Mouse (Mus musculus) heart, postnatal 10 days (tissue): ENCODE results near the gene Bdh1. TPM values are rescaled to one million over a fixed set of nuclear protein-coding genes. Genes with fewer than 3 reads are reported as not detected.
"Not testable (repeated sequence)": the region's sequence is repeated elsewhere in the genome, so short reads cannot be mapped to it uniquely, and the experiment has no call there.

Experiments used
- DNase-seq, 2 experiments: peaks; one replicate each; pipeline ENCODE4 v3.0.0; 2021
- intact Hi-C: fragments of 180-260 bp; cut with DNase I; formaldehyde crosslinking; loops from one replicate; pipeline ENCODE4 v1.15.1; 2025
- total RNA-seq, 2 experiments: library from RNA; stranded (reverse); gene quantifications; 2 replicates each; pipeline ENCODE4 v1.2.3; 2021

Gene Bdh1
- total RNA-seq, result under 1 TPM; 0.77 TPM

DNA sequence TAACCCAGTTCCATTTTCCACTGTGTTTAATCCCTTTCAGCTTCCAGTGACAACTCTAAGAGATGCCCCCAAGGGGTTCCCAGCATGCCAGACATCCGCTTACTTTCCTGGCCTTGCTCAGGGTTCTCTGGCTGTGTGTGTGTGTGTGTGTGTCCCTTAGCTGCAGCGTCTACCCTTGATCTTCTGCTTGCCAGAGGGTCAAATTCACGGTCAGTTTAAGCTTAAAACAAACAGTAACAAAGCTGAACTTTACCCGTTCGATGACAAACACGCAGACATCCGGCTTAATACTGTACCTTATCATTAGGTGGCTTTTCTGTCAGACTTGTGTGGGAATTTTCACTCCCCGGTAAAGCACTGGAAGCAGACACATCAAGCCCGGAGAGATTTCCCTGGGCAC lies at the start of gene Bdh1:
TSS of gene Bdh1 (plus strand) at position 281 of the 400 bp plus-strand sequence.
- intact Hi-C loops, result no loop called here
- DNase-seq, result no peak

DNA sequence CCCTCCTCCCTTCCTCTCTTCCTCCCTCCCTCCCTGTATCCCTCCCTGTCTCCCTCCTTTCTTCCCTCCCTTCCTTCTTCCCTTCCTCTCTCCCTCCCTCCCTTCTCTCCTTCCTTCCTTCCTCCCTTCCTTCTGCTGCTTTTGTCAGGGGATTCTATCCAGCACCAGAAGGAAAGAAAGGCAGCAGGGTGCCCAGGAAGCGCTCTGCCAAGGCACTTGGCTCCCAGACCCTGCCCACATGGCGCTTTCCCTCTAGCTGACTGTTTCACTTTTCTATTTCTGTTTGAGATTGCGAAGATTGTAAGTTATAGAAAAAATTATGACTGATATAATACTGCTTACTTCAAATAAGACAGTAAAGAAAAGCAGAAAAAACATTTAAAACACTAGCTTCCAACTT lies 49.8 kb upstream of the Bdh1 start:
- intact Hi-C loops, DNase-seq: not testable (repeated sequence)

GRCm38 (mm10) chr16:31375877-31376582 lies 46.0 kb upstream of the Bdh1 start:
- DNase-seq, intact Hi-C loops: not testable (repeated sequence)

- intact Hi-C loops, DNase-seq: not testable (repeated sequence)
These were observed 33.8 kb upstream of the Bdh1 start for GRCm38 (mm10) chr16:31388269-31388668.

DNA sequence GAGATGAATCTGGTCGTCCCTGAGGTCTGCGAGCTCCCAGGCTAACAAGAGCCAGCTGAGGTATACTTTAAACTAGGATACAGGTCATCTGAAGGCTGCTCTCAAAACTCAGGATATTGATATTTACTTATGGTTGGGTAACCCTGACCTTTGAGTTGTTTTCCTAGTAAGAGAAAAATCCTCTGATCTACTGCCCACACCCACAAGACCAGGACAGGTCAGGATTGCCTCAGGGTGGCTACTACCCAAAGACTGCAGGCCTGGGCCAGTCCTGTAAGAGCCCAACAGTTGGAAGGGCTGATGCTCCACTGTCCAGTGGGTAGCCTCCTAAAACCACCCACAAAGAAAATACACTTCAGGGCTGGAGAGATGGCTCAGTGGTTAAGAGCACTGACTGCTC lies 22.8 kb upstream of the Bdh1 start:
- intact Hi-C loops, result no loop called here
- DNase-seq, result no peak

GRCm38 (mm10) chr16:31400908-31401692 lies 21.0 kb upstream of the Bdh1 start:
- DNase-seq, result no peak

GRCm38 (mm10) chr16:31402096-31402495 lies 20.0 kb upstream of the Bdh1 start:
- intact Hi-C loops, result no loop called here
- no peak for DNase-seq

More at GRCm38 (mm10) chr16:31400908-31401692, 21.0 kb upstream of the Bdh1 start:
- intact Hi-C loops, result no loop called here

DNA sequence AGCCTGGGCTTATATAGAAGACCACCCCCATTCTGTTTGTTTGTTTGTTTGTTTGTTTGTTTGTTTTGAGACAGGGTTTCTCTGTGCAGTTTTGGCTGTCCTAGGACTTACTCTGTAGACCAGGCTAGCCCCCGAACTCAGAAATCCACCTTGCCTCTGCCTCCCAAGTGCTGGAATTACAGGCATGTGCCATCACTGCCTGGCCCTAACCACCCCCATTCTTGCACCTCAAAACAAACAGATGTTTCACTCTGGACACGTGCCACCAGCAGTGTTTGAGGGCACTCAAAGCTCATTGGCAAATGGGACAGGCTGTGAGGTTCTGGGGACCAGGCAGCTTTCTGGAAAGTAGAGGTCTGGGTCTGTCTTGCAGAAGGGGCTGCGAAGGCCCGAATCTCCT lies 18.1 kb upstream of the Bdh1 start:
- DNase-seq, result no peak
- intact Hi-C loops, result no loop called here

DNA sequence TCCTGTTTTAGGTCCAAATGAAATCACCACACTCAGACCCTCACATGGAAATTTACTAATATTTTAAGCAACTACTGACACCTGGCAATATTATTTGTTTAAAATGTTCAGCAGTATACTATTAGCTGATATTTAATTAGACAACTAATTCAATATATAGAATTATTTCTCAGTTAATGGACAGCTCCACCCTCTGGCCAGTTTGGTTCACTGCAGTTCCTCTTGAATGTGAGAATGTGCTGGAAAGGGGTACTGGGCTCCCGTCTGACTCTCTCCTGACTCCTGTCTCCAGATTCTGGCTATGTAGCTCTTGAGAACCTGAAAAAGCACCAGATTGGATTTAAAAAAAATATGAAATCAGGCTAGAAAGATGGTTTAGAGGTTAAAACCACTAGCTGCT lies 17.0 kb upstream of the Bdh1 start:
- intact Hi-C loops, result no loop called here
- DNase-seq, result no peak

DNA sequence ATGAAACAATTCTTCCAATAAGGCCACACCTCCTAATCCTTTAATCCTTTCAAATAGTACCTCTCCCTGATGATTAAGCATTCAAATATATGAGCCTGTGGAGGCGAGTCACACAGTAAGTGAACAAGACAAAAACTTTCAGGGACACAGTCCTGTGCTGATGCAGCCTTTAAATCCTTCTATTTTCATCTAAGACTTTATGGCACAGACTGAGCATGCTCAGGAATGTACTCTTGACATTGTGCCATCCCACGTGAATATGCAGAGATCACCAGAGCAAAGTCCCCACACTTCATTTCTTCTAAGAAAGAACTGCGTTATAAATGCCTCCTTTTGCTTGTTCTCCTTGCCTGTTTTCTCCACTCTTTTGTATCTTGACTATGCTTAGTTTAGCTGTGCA lies 14.2 kb upstream of the Bdh1 start:
- DNase-seq, result no peak
- intact Hi-C loops, result no loop called here

DNA sequence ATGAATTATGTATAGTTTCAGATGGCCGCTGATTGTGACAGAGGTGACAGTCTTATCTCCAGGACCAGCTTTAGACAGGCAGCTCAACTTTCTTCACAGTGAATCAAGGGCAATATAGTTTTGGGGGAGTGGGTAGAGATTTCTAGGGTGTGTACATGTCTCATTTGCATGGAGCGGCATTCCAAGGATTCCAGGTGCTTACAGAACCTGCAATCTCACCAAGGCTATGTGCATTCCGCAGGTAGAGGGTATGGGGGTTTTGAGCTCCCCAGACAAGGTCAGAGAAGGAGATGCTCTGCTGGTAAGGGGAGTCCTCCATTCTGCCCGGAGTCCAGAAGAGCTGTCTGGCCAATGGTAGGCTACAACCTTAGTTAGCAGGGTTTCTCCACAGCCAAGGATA lies 11.1 kb upstream of the Bdh1 start:
- DNase-seq, result no peak
- intact Hi-C loops, result no loop called here

DNA sequence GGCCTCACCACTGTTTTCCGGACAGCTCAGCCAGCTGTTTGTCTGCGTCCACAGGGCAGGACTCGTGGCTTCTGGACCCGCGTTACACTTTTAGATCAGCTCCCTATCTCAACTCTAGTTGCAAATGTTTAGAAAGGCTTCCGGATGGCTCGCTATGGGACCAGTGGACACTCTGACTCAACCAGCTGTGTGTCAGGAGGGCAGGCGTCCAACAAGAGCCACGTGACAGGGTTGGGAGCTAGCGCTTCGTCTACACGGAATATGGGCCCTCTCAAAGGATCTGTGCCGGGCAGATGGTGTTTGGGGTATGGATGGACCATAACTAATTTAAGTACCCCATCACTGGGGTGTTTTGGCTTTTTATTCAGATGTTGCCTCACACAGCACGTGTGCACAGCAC lies 9.8 kb upstream of the Bdh1 start:
- intact Hi-C loops, result no loop called here
- DNase-seq, result peak; percentile 66 to 69

DNA sequence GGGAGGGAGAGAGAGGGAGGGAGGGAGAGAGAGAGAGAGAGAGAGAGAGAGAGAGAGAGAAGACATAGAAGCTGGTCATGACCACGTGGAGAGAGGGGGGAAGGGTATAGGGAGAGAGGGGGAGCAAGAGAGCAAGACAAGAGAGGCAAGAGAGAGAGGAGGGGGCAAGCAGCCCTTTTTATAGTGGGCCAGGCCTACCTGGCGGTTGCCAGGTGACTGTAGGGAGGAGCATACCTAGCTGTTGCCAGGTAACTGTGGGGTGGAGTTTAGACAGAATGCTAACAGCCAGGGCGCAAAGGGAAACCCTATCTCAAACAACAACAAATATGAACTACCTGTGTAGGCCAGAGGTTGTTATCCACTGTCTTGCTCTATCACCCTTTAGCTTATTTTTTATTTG lies 8.3 kb upstream of the Bdh1 start:
- no peak for DNase-seq
- intact Hi-C loops, result no loop called here

- no peak for DNase-seq
- intact Hi-C loops, result no loop called here
These were observed 6.1 kb upstream of the Bdh1 start for GRCm38 (mm10) chr16:31415885-31416450.

DNA sequence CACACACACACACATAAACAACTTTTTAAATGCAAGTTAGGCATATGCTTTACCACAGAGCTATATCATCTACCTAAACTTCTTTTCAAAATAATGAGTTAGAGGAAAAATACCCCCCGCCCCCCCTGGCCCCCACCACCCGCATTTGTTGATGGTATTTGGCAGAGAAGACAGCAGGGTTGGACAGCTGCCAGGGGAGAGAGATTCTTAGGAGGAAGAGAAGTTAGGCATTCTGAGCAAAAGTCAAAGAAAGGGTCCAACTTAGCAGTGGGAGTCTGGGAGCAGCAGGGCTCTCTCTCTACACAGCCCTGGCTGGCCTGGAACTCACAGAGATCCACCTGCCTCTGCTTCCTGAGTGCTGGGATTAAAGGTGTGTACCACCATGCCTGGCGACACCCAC lies 3.4 kb upstream of the Bdh1 start:
- intact Hi-C loops, result no loop called here
- no peak for DNase-seq

DNA sequence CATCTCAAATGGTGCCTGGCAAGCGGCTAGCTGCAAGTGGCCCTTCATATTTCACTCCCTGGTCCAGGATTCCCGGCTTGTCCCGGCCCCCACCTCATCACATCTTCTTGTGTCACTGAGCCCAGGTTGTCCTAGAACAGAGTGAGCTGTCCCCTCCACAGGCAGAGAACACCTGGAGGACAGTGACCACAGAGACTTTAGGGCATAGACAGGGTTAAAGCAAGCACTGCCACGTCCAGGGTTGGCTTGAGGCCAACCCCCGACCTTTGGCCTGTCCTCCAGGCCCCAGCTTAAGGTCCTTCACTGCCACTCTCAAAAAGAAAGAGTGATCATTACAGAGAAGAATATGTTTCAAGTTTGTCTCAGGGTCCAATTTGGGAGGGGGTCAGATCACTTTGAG lies 2.6 kb upstream of the Bdh1 start:
- DNase-seq, result no peak
- intact Hi-C loops, result no loop called here

DNA sequence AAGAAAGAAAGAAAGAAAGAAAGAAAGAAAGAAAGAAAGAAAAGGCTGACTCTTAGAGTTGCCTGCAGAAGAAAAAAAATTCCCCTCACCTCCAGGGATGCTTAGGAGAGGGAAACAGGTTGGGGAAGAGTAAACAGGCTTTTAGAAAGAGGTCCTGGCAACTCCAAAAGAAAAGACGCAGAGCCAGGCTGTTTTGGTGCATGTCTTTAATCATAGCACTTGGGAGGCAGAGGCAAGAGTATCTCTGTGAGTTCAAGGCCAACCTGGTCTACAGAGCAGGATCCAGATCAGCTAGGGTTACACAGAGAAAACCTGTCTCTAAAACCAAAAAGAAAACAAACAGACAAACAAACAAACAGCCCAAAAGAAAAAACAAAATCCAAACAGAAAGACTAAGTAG lies 642 bp downstream of the Bdh1 start:
- no peak for DNase-seq
- intact Hi-C loops, result no loop called here

GRCm38 (mm10) chr16:31423368-31423767 lies 1.3 kb downstream of the Bdh1 start:
- no peak for DNase-seq
- intact Hi-C loops, result no loop called here

DNA sequence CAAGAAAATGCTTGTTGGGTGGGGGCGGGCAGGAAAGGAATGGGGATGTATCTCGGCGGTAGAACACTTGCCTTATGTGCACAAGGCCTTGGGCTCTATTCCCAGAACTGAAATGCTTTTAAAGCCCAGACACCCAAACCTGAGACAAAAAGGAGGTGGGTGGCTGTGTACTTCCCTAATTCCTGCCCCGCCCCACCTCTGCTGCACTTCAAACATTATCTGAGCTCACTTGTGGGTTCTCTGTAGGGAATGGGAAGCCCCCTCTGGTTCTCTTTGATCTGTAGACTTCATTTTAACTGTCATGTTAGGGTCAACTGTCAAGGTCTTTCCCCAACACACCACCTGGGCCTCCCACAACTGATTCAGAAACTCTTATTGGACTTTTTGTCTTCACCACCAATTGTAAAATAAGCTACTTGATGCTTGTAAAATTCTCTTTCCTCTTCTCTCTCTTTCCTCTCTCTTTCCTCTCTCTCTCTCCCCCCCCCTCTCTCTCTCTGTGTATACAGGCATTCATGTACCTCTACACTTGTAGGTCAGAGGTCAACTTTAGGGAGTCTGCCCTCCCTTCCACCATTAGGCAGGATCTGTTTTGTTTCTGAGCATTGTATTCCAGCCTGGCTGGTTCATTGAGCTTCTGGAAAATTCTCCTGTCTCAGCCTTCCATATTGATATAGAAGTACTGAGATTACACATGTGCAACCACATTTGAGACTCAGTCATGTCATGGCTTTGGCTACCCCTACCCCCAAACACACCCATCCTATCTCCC lies 2.5 kb downstream of the Bdh1 start:
- no peak for DNase-seq
- intact Hi-C loops, result no loop called here

DNA sequence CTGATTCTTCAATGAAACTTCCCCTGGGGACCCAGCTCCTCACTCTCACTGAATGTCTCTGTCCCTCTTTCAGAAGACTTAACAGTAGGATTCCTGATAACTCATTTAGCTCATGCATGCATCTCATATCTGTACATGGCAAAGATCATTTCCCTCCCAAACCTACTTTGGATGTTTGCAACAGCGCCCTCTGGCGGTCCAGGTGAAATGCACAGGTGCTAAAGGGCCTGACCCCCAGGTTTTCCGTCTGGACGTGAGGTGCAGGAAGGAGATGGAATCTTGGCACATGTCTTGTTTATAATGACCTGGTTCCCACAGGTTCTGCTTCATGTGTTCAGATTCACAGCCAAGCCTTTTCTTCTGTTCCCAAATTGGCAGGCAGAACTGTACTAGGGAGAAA lies 3.4 kb downstream of the Bdh1 start:
- peak; percentile 46 to 79 for DNase-seq
- intact Hi-C loops, result no loop called here

GRCm38 (mm10) chr16:31426496-31427126 lies 4.5 kb downstream of the Bdh1 start:
- DNase-seq, result no peak

More at GRCm38 (mm10) chr16:31426496-31427126, 4.5 kb downstream of the Bdh1 start:
- intact Hi-C loops, result no loop called here
